Mouse (Mus musculus) embryonic fibroblast, embryonic 13.5 days (primary cell): ENCODE data around the gene Lrrc1.

Experiments used
- CTCF ChIP-seq: IDR thresholded peaks from 2 replicates; pipeline ENCODE4 v1.5.1; 2011; ENCODE audit warnings: mild to moderate bottlenecking, control low read depth, low read length, moderate library complexity, borderline replicate concordance; ENCODE audit not compliant: insufficient read depth
- POLR2A ChIP-seq: IDR thresholded peaks from 2 replicates; pipeline ENCODE4 v1.6.1; 2011; ENCODE audit warnings: low read depth, mild to moderate bottlenecking, control low read depth, low read length, moderate library complexity

DNA sequence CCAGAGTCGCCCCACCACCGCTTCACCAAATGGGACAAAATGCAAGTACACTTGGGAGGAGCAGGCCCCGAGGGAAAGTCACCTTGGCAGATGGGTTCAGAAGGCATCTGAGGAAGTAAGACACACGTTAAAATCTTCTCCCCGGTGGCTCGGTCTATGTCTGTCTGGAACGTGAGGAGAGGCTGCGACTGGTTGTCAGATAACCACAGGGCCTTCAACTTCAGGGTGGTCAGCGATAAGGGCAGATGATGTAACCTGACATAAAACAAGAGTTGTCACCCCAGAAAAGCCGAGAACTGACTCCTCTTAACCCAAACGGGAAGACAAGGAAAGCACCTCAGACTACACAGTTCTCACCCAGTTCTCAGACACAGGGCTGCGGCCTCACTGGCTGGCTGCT, 109.7 kb downstream of the Lrrc1 start:
- TF ChIP-seq CTCF (no peak), POLR2A (no peak)
